Mouse (Mus musculus): Measurements from ENCODE around the gene Lingo1.

Gene Lingo1

DNA sequence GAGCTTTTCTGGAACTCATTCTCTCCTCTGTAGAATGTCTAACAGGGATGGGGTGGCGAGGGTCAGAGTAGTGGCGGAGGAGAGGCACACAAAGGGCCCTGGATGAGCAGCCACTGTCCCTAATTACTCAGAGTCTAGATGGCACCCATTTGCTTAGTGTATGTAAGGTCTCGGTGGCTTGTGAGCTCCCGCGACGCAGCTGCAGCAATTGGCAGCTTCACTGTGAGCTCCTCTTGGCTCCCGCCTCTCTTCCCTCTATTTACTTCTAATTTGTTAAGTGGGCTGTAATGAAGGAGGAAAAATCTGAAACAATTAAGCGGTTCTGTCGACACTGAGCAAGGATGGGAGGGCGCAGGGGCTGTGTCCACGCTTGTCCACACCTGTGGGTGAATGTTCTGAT, 195.6 kb downstream of the Lingo1 start:
- no peak for DNase-seq

DNA sequence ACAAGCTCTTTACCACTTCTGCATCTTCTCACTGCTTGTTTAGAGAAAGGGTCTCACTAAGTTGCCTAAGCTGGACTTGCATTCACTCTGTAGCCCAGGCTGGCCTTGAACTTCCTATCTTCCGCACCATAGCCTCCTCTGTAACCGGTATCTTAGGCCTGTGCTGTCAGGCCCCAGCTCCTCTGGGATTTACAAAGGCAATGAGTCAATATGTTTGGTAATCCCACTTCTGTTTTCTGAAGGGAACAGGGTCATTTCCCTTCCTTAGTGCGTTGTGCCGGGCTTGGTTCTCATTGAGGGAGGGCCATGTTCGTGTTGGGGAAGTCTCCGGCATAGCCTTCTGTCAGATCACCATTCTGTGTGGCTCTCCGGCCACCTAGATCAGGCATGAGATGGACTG, 203.6 kb downstream of the Lingo1 start:
- DNase-seq: no peak

DNA sequence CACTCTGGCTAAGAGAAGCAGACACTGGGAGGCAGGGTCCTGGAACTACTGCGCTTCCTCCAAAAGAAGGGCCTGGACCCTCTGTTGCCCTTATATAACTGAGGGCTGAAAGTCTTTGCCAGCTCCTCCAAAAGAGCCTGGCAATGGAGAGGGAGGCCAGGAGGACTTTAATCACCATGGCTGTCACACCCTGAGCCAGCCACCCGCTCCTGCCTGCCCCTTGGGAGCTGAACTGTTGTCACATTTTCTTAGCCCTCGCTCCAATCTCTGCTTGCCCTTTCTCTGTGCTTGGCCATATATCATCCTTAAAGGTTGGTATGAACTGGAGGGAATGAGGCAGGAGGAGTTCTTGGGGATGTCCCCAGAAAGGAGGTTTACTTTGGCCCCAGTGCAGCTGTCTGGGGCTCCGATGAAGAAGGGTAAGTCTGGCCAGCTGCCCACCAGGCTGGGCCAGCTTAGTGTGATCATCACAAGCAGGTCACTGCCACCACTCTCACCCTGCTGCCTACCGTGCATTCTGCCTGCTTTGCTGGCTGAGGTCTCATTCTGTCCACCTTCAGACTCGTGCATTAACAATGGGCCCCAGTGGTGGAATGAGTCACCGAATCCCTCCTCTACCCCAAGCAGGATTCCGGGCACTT, 204.9 kb downstream of the Lingo1 start:
- peak in 1 of 2 experiments; percentile 13 for DNase-seq

DNA sequence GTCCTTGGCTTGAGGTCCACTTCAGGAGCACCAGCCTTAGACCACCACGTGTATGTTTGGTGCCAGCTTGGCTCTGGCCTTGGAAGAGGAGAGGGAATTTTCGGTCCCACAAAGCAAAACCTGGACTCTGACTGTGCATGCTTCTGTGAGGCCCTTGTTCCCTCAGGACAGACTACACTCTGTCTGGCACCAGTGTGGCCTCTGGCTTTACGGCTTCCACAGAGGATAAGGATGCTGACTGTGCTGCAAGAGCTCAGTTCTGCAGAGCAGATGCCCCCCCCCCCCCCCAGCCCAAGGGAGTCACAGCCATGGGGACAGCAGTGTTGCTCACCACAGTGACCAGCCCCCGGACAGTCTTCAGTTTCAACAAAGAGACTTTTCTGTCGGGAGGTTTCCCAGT, 206.5 kb downstream of the Lingo1 start:
- DNase-seq: no peak

DNA sequence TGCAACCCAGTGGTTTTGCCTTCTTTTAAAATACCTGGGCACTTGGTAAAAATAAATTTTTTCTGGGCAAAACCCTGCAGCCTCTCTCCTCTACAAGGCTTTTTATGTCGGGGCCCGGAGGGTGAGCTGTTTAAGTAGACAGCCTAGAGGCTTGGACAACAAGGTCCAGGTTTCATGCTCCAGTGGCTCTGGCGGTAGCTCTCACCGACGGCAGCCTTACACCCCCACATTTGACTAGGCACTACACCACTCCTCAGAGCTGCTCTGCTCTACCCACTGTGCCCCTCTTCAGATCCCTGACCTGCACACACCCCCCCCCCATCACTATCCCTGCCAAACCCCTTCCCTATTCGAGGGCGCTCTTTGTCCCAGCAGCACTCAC, 212.2 kb downstream of the Lingo1 start:
- no peak for DNase-seq

DNA sequence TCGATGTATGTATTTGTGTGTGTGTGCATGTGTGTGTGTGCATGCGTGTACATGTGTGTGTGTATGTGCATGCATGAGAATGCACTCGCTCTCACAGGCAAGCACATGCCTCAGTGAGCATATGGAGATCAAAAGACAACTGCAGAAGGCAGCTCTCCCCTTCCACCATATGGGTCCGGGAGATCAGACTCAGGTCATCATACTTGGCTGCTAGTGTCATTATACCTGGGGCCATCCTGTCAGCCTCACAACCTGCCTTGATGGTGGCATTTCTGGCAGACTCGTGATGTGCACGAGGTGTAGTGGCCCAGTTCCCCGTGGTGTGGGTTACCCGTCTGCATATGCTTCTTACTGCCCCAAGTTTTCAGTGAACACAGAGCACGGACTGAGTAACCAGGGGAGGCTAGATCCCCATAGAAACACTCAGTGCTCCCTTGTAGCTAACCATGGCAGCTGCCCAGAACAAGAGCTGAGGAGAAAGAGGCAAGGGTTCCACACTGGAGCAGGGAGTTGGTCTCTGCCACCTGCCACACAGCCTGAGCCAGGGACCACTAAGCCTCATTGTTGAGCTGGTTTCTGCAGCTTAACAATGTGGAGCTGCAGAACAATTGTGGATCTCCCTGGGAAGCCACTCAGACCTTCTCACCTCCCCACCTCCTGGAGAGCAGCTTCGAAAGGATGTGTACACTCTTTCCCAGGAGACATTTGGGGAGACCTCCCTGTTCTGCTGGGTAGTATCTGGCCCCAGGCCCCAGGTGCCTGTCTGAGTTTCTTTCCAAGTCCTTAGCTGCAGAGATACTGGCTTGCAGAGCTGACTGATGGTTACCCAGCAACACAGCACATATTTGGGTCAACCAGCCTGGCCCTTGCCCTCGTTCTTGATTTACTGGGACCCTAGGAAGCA, 212.9 kb downstream of the Lingo1 start:
- DNase-seq: peak; percentile 44 to 49

DNA sequence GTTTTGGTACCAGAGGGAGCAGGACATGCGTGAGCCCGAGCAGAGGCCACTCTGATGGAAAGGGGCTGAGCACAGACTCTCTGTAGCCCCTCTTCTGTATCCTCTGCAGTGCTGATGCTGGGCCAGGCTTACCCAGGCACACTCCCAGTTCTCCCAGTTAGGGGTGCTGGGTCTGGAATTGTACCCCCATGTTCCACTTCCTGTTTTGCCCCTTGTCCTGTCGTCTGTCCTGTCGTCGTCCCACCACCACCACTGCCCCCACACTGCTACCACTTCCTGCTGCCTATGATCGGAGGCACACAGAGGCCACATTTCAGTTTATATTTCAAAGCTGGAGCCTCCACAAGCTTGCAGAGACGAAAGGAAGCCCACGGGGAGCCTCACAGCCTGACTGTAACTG, 213.6 kb downstream of the Lingo1 start:
- no peak for DNase-seq

DNA sequence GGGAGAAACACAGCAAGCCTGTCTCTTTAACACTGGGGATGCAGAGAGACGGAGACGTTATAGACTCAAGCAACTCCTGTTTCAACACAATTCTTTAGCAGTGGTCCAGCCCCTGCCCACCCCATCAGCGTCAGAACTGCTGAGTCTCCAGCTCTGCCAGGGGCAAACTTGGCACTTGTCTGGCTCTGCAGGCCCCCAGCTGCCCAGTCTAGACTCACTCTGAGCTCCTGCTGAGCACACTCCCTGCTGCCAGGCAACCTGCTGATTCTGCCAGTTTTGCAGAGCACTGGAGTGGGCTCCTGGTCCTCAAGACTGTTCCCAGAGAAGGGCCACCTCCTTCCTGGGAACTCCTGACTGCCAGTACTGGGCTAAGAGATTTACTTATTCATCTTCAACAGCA, 214.6 kb downstream of the Lingo1 start:
- no peak for DNase-seq

DNA sequence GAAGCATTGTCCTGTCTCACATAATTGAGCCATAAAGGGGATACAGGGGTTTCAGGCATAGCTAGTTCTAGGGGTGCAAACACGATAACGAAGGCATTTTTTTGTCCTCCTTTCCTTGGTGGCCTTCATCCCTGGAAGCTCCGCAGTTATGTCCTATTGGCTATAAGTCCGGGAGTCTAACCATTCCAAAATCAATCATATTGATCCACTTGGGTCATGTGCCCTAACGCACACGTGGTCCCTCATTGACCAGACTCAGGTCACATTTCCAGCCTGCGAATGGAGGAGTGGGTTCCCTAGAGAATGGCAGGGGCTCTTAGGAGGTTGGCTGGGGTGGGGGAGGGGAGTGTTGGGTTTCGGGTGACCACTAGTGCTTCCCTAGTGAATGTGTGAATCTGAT, 215.3 kb downstream of the Lingo1 start:
- DNase-seq: no peak

DNA sequence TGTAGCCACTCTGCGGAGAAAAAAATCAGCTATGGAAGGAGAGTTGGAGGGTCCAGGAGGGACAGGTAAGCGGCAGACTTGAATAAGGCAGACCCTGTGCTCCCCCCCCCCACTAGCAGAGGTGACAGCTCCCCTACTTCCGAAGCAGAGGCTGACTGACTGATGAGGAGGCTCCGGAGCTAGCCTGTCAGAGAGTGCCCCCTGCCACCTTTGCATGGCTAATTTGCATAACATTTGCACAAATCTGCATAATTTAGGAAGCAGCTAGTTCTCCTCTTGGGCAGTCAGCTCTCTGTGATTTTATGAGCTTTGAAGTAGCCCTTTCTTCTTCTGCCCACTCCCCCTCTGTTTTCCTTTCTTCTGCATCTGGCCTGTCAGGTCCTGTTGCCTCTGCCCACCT, 216.2 kb downstream of the Lingo1 start:
- no peak for DNase-seq

DNA sequence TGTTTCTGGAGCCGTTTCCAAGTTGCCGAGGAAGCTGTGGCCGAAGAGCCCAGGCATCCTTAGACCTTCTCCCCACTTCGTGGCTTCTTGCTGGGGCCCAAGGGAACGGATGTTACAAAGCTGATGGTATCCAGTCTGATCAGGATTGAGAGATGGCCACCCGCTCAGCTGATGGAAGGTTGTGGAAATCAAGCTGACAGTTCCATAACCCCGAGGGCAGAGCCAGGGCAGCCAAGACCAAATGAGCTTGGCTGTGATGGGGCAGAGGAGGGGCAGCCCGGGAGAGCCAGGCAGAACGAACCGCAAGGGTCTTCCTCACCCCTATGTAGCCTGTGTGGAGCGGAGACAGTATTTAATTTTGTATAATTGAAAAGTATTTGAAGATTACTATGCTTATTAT, 218.9 kb downstream of the Lingo1 start:
- no peak for DNase-seq

DNA sequence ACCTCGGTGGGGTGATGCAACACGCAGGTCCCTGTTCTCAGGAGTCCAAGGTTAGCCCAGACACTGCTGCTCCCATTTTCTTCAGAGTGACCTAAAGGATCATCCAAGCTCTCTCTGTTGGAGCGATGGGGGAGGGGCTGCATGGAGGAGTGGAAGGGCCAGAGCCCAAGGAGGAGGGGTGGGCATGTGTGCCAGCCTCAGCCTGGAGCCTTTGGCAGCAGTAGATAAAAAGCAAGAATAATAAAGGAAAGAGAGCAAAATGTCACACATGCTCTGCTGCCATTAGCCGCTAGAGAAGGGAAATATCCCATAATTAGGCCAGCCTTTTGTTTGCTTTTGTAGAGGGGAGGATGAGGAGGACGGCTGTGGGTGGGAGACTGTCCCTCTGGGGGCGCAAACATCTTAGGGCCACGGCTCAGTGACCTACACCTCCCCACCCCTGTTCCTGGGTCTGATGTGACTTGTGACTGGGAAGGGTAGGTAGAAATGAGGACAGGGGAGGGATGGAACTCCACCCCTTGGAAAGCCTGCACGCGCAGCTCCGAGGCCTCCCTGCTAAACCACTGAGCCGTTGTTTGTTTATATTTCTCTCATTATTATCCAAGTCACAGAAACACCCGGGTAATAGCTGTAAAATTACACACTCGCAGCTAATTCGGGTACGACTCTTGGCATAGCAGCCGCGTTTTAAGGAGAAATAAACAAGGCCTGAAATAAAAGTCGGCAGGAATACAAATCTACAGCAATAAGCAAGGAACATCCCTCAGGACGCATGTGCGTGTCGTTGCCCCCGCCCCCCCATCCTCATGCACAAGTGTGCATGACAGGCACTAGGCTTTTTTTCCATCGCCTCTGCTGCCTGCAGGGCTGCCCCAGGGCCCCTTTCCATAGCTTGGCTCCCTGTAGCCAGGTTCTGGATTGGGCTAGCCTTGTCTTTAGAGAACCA, 223.5 kb downstream of the Lingo1 start:
- peak in 1 of 2 experiments; percentile 47 for DNase-seq
